Mouse (Mus musculus) megakaryocyte, adult 5-6 weeks (primary cell): ENCODE results near the gene Il21r. TPM values are rescaled to one million over a fixed set of nuclear protein-coding genes. Genes with fewer than 3 reads are reported as not detected.

Experiments
- ATAC-seq: 2 replicates; pipeline ENCODE4 v1.8.0; 2016; ENCODE audit warnings: mild to moderate bottlenecking, inconsistent platforms; ENCODE audit not compliant: poor library complexity, severe bottlenecking
- total RNA-seq, 2 experiments: library from RNA; stranded (forward) in 1 of 2; stranded (reverse) in 1 of 2; fragments of 153-499, 151-499 nt in 1 of 2; fragments of 221-1000, 200-1000 nt in 1 of 2; gene quantifications; 2 replicates each; pipeline versions ENCODE4 v1.2.3 to v1.2.4; 2015 to 2017

Gene Il21r
- total RNA-seq, 2 experiments from 2014 or later = 0.83 to 1.8 TPM

- ATAC-seq = no peak
These were observed 29.4 kb upstream of the Il21r start for GRCm38 (mm10) chr7:125573849-125574248.

- no peak for ATAC-seq
These were observed 28.4 kb upstream of the Il21r start for GRCm38 (mm10) chr7:125574832-125575231.

- no peak for ATAC-seq
These were observed 27.3 kb upstream of the Il21r start for GRCm38 (mm10) chr7:125575738-125576540.

GRCm38 (mm10) chr7:125576982-125577381 is 26.2 kb upstream of the Il21r start:
- no peak for ATAC-seq

GRCm38 (mm10) chr7:125577486-125578088 is 25.6 kb upstream of the Il21r start:
- ATAC-seq = no peak

- no peak for ATAC-seq
These were observed 25.1 kb upstream of the Il21r start for GRCm38 (mm10) chr7:125578106-125578505.

- no peak for ATAC-seq
These were observed 23.5 kb upstream of the Il21r start for GRCm38 (mm10) chr7:125579545-125580219.

GRCm38 (mm10) chr7:125580220-125580549 is 23.0 kb upstream of the Il21r start:
- no peak for ATAC-seq

- ATAC-seq = peak; percentile 13
These were observed 22.5 kb upstream of the Il21r start for GRCm38 (mm10) chr7:125580625-125581316.

- ATAC-seq = peak; percentile 88
These were observed 21.9 kb upstream of the Il21r start for GRCm38 (mm10) chr7:125581317-125581672.

GRCm38 (mm10) chr7:125583325-125584004 is 19.8 kb upstream of the Il21r start:
- peak; percentile 44 for ATAC-seq

- ATAC-seq = no peak
These were observed 19.2 kb upstream of the Il21r start for GRCm38 (mm10) chr7:125584005-125584369.

- no peak for ATAC-seq
These were observed 16.9 kb upstream of the Il21r start for GRCm38 (mm10) chr7:125586355-125586754.

- peak; percentile 89 for ATAC-seq
These were observed 14.5 kb upstream of the Il21r start for GRCm38 (mm10) chr7:125588721-125589120.

- ATAC-seq = no peak
These were observed 13.3 kb upstream of the Il21r start for GRCm38 (mm10) chr7:125589896-125590295.

GRCm38 (mm10) chr7:125593831-125594230 is 9.4 kb upstream of the Il21r start:
- ATAC-seq = peak; percentile 81

- peak; percentile 27 for ATAC-seq
These were observed 6.8 kb upstream of the Il21r start for GRCm38 (mm10) chr7:125596406-125596805.

GRCm38 (mm10) chr7:125597083-125597482 is 6.1 kb upstream of the Il21r start:
- ATAC-seq = peak; percentile 47

- ATAC-seq = no peak
These were observed 5.5 kb upstream of the Il21r start for GRCm38 (mm10) chr7:125597516-125598347.

GRCm38 (mm10) chr7:125599373-125599973 is 3.8 kb upstream of the Il21r start:
- no peak for ATAC-seq
